Mouse (Mus musculus) thymus, adult 2 months (tissue): ENCODE measurements around the gene Cyp46a1.

Experiments
- CTCF ChIP-seq: fragments of 200-500 bp; IDR thresholded peaks from 2 replicates; pipeline ENCODE4 v1.5.1; 2012; ENCODE audit warnings: mild to moderate bottlenecking, control low read depth, low read length, moderate library complexity, borderline replicate concordance; ENCODE audit not compliant: control insufficient read depth, poor library complexity, insufficient read depth; ENCODE audit errors: extremely low read depth
- POLR2A ChIP-seq: fragments of 200-500 bp; IDR thresholded peaks from 2 replicates; pipeline ENCODE4 v1.6.1; 2012; ENCODE audit warnings: mild to moderate bottlenecking, low read length, control low read depth, moderate library complexity; ENCODE audit not compliant: control insufficient read depth, poor library complexity, insufficient read depth; ENCODE audit errors: extremely low read depth

DNA sequence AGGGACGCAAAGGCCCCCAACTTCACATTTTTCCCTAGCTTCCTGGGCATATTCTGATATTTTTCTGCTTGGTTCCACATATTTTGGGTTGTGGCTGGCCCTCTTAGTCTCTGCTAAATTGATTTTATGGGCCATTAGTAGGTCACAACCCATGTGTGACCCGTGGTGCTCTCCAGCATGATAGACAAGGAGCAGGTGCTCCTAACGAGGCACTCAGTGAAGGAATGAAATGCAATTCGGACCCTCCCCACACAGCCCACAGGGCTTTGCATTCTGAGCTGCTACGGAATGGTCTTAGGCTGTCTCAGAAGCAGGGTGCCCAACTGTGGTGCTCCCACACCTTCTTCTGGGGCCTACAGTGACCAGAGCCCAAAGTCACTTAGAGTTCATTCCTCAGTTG, 74.9 kb downstream of the Cyp46a1 start:
- TF ChIP-seq POLR2A (no peak), CTCF (no peak)
